Mouse (Mus musculus) hindbrain, embryonic 11.5 days (tissue): ENCODE data around the gene Snx11. TPM values are rescaled to one million over a fixed set of nuclear protein-coding genes. Genes with fewer than 3 reads are reported as not detected.

Experiments
- ATAC-seq: fragments of 200-750 bp; cut with Nextera tagmentation; 2 replicates; pipeline ENCODE4 v1.8.0; 2017; ENCODE audit warnings: mild to moderate bottlenecking, moderate TSS enrichment, moderate library complexity; ENCODE audit not compliant: low FRiP score
- DNase-seq: peaks from one replicate; pipeline ENCODE4 v3.0.0-alpha.2; 2015; ENCODE audit warnings: low spot score
- H3K27ac ChIP-seq: fragments of 300-500 bp; sonication (generic); 2 replicates; pipeline ENCODE4 v1.5.1; 2014; ENCODE audit warnings: mild to moderate bottlenecking, low read depth, low read length
- H3K27me3 ChIP-seq: fragments of 300-500 bp; sonication (generic); 2 replicates; pipeline ENCODE4 v1.6.1; 2014; ENCODE audit warnings: mild to moderate bottlenecking, low read length, moderate library complexity, mixed read lengths; ENCODE audit not compliant: control insufficient read depth, insufficient read depth
- H3K36me3 ChIP-seq: fragments of 300-500 bp; sonication (generic); 2 replicates; pipeline ENCODE4 v1.6.1; 2014; ENCODE audit warnings: mild to moderate bottlenecking, low read length, moderate library complexity, mixed read lengths; ENCODE audit not compliant: control insufficient read depth, insufficient read depth
- H3K4me1 ChIP-seq: fragments of 300-500 bp; sonication (generic); replicated peaks from 2 replicates; pipeline ENCODE4 v1.6.1; 2014; ENCODE audit warnings: low read length, mixed read lengths; ENCODE audit not compliant: control insufficient read depth, insufficient read depth
- H3K4me2 ChIP-seq: fragments of 300-500 bp; sonication (generic); replicated peaks from 2 replicates; pipeline ENCODE4 v1.6.1; 2014; ENCODE audit warnings: mild to moderate bottlenecking, low read depth, low read length
- H3K4me3 ChIP-seq: fragments of 300-500 bp; sonication (generic); 2 replicates; pipeline ENCODE4 v1.5.1; 2014; ENCODE audit warnings: low read depth, low read length
- H3K9ac ChIP-seq: fragments of 300-500 bp; sonication (generic); 2 replicates; pipeline ENCODE4 v1.6.1; 2014; ENCODE audit warnings: low read depth, low read length
- H3K9me3 ChIP-seq: fragments of 300-500 bp; sonication (generic); 2 replicates; pipeline ENCODE4 v1.6.1; 2016; ENCODE audit warnings: low read length; ENCODE audit not compliant: control insufficient read depth
- WGBS: fragments of 180-500 bp; shearing (Covaris S2); extraction: QIAGEN DNeasy Blood & Tissue Kit; methylation state at CpG from one replicate; pipeline ENCODE4 v1.1.7; 2014; 5-methylcytosine and 5-hydroxymethylcytosine counted together
- polyA plus RNA-seq: library from polyadenylated mRNA; unstranded; fragments of >200 nt; fragmentation: Nextera tagmentation; extraction: Ambion mirVana; gene quantifications from 2 replicates; pipeline ENCODE4 v1.2.1, GENCODE M21; 2014

Snx11 gene
- polyA plus RNA-seq, 1 experiment from 2014 or later = 13.8 TPM

DNA sequence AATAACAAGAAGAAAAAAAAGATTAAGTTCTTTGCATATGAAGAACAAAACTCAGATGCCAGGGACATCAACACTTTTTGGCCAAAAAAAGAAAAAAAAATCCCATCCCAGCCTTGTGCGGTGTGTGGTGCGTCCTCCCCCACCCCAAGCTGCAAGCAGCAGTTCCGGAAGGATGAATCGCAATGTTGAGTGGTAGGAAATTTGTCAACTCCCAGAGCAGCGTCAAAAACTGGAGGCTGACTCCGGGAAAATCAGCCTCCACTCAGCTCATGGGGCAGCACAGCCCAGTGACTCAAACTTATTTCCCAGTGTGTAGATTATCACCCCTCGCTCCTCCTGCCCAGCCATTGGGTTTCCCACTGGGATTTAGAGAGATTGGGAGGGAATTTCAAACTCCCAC lies 15.4 kb downstream of the Snx11 start:
- no peaks in the 10 kb centered on the region for H3K36me3 ChIP-seq
- no peak overlapping the region for H3K27ac ChIP-seq
- no peak for DNase-seq
- H3K4me1 ChIP-seq = 0 out of 2 replicates have a peak, but pooled peaks cover 4% of the 10 kb centered on the region
- no peaks in the 10 kb centered on the region for H3K9me3 ChIP-seq
- H3K4me3 ChIP-seq = no peak overlapping the region
- H3K4me2 ChIP-seq = no peak overlapping the region
- WGBS = 76% methylated on average over 7 of the region's 7 CpGs
- H3K9ac ChIP-seq = no peak overlapping the region
- ATAC-seq = no peak
- no peaks in the 10 kb centered on the region for H3K27me3 ChIP-seq

DNA sequence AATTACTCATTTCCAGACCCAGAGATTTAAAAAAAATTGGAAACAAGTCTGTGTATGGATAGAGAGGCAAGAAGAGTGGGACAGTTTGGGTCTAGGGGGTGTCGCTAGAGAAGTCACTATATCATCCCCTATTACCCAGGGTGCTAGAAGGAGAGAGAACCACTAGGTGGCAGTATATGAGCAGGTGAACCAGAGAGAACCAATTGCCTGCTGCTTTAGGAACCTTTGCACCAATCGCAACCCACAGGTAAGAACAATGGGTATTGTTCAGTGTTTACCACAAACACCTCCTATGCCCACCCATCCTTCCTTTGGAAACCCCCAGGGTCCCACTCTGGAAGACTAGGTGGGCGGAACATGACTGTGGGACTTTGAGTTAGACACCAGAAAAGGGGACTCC lies 17.3 kb downstream of the Snx11 start:
- Histone ChIP-seq H3K9ac (no peak overlapping the region), H3K9me3 (no peaks in the 10 kb centered on the region), H3K27ac (no peak overlapping the region), H3K4me2 (no peak overlapping the region), H3K4me3 (no peak overlapping the region), H3K4me1 (no peaks in the 10 kb centered on the region), H3K36me3 (no peaks in the 10 kb centered on the region), H3K27me3 (no peaks in the 10 kb centered on the region)
- DNase-seq = peak; percentile 65
- 41% methylated on average over 3 of the region's 3 CpGs for WGBS
- ATAC-seq = no peak

DNA sequence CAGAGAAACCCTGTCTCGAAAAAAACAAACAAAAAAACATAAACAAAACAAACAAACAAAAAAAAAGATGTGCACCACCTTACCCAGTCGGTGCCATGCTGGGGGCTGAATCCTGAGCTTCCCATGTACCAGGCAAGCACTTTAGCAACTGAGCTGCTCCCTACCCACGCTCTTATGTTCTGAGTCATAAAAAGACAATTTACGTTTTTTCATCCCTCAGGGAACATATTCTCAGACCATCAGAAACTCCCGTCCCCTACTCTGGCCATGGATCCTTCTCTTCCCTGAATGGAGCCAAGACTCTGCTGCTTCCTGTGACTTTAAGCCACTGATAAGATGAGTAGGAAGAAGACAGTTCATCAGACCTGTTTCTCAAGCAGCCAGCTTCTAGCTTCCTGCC lies 19.0 kb downstream of the Snx11 start:
- H3K4me3 ChIP-seq = no peak overlapping the region
- ATAC-seq (no peak), DNase-seq (no peak)
- WGBS = 83% methylated on average over 5 of the region's 5 CpGs
- H3K27ac ChIP-seq = no peak overlapping the region
- no peaks in the 10 kb centered on the region for H3K36me3 ChIP-seq
- H3K27me3 ChIP-seq = no peaks in the 10 kb centered on the region
- H3K9me3 ChIP-seq = no peaks in the 10 kb centered on the region
- H3K4me1 ChIP-seq = no peaks in the 10 kb centered on the region
- H3K9ac ChIP-seq = no peak overlapping the region
- no peak overlapping the region for H3K4me2 ChIP-seq

DNA sequence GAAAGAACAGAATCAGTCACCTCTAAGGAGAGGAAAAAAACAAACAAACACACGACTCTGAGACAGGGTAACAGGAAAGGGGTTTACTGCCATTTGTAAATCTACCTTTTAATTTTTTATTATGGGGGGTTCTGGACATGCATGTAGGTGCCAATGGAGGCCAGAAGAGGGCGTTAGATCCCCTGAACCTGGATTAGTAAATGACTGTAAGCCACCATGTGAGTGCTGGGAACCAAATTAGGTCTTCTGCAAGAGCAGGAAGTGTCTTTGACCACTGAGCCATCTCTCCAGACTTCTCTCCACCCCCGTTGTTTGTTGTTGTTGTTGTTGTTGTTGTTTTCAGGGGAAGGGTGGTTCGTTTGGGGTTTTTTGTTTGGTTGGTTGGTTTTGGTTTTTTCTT lies 19.9 kb downstream of the Snx11 start:
- H3K9me3 ChIP-seq = no peaks in the 10 kb centered on the region
- DNase-seq (no peak), ATAC-seq (no peak)
- WGBS = 71% methylated on average over 4 of the region's 4 CpGs
- H3K27me3 ChIP-seq = no peaks in the 10 kb centered on the region
- no peak overlapping the region for H3K4me2 ChIP-seq
- H3K27ac ChIP-seq = no peak overlapping the region
- H3K36me3 ChIP-seq = no peaks in the 10 kb centered on the region
- H3K4me1 ChIP-seq = no peaks in the 10 kb centered on the region
- no peak overlapping the region for H3K4me3 ChIP-seq
- no peak overlapping the region for H3K9ac ChIP-seq

DNA sequence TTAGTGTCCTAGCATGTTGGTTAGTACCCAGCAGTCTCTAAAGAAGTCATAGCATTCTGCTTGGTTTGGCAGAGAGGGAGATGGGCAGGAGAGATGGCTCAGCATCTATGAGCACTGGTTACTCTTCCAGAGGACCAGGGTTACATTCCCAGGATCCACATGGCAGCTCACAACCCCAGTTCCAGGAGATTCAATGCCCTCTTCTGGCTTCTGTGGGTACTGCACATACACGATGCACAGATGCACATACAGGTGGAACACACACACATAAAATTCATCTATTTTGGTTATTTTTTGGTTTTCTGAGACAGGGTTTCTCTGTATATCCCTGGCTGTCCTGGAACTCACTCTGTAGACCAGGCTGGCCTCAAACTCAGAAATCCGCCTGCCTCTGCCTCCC lies 22.1 kb downstream of the Snx11 start:
- Histone ChIP-seq H3K27me3 (no peaks in the 10 kb centered on the region), H3K9ac (no peak overlapping the region), H3K4me1 (no peaks in the 10 kb centered on the region), H3K36me3 (no peaks in the 10 kb centered on the region), H3K4me2 (no peak overlapping the region), H3K9me3 (no peaks in the 10 kb centered on the region), H3K4me3 (no peak overlapping the region), H3K27ac (no peak overlapping the region)
- 92% methylated on average over 2 of the region's 2 CpGs for WGBS
- ATAC-seq (no peak), DNase-seq (no peak)

DNA sequence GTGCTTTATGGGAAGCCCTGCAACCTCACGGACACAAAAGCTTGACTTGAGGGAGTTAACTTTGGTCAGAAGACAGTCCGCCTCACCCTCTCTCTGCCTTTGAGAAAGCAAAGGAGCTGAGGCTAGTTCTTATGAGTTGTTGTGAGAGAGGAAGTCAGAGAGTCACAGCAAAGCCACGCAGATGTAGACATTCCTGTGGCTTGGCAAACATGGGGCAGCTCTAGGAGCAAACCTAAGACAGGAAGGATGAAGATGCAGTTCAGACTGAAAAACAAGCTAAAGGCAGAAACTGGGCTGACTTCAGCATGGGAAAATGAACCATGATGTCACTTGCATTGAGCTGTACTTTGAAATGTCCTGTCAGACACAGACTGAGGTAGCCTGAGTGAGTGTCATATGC lies 29.8 kb downstream of the Snx11 start:
- 67% methylated on average over 3 of the region's 3 CpGs for whole genome bisulfite sequencing
- Histone ChIP-seq H3K4me3 (no peak overlapping the region), H3K4me1 (no peaks in the 10 kb centered on the region), H3K27me3 (no peaks in the 10 kb centered on the region), H3K9ac (no peak overlapping the region), H3K4me2 (no peak overlapping the region), H3K9me3 (no peaks in the 10 kb centered on the region), H3K36me3 (no peaks in the 10 kb centered on the region), H3K27ac (no peak overlapping the region)
- ATAC-seq (no peak), DNase-seq (no peak)

DNA sequence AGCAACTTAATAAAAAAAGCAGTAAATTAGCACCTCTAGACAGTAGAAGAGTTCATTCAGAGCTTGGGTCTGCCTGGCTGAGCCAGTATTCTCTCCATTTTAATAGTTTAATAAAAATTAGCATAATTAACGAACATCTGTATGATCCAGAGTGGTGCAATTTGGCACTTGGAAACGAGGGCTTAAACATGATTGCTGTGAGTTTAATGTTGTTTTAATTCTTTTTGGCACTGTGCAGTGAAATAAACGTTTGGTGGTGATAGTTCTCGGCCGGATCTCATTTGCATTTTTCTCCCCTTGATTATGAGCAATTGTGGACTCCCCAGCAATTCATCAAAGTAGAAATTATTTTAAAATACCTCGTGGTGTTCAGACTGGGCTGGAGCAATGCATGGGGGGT lies 30.7 kb downstream of the Snx11 start:
- H3K27ac ChIP-seq = no peak overlapping the region
- H3K4me3 ChIP-seq = no peak overlapping the region

DNA sequence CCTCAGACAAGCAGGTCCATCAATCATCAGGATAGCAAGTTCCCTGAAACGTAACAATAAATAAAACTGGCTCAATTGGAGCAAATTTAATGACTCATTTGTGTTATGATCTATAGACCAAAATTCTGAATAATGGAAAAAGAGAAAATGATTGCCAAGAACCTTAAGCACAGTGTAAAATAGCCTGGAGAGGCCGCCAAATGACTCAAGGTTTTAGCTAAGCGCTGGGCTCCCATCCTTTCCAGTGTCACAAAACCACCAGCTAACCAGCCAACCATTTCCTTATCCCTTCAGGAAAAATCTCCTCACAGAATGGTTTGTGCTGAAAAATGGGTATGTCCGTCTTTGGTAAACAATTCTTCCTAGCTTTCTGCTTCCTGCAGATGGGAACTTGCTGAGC lies 33.5 kb downstream of the Snx11 start:
- Histone ChIP-seq H3K27me3 (no peaks in the 10 kb centered on the region), H3K4me1 (no peaks in the 10 kb centered on the region)

More for the DNA sequence above, 30.7 kb downstream of the Snx11 start:
- WGBS = 70% methylated on average over 6 of the region's 6 CpGs
- no peaks in the 10 kb centered on the region for H3K4me1 ChIP-seq
- H3K27me3 ChIP-seq = no peaks in the 10 kb centered on the region
- no peaks in the 10 kb centered on the region for H3K36me3 ChIP-seq
- no peaks in the 10 kb centered on the region for H3K9me3 ChIP-seq
- ATAC-seq (no peak), DNase-seq (no peak)
- H3K9ac ChIP-seq = no peak overlapping the region
- H3K4me2 ChIP-seq = no peak overlapping the region

DNA sequence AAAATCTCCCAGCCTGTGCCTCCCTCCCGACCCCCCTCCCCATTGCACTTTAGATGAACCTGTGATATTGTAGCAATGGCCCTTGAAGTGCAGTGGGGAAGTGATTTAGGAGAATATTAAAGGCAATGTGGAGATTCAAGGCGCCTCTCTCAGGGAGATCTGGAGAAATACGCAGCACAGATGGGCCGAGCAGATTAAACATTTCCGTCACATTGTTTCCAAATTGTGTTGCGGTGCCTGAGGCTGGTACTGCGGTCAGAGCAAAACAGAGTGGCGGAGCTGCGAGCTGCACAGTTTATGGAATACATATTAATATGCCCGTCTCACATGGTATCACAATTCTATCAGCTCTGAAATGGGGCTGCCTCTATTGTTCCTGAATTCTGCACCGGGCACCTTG lies 34.4 kb downstream of the Snx11 start:
- no peaks in the 10 kb centered on the region for H3K4me1 ChIP-seq

More for the DNA sequence above, 33.5 kb downstream of the Snx11 start:
- WGBS = 81% methylated on average over 4 of the region's 4 CpGs
- DNase-seq = no peak
- no peak for ATAC-seq
- Histone ChIP-seq H3K9ac (no peak overlapping the region), H3K9me3 (no peaks in the 10 kb centered on the region), H3K4me3 (no peak overlapping the region), H3K4me2 (no peak overlapping the region), H3K27ac (0 out of 2 replicates have a peak overlapping the region, but pooled peaks have one; percentile 42), H3K36me3 (no peaks in the 10 kb centered on the region)

More for the DNA sequence above, 34.4 kb downstream of the Snx11 start:
- Histone ChIP-seq H3K4me2 (no peak overlapping the region), H3K9me3 (no peaks in the 10 kb centered on the region), H3K27me3 (no peaks in the 10 kb centered on the region), H3K27ac (peak overlapping the region; percentile 42), H3K36me3 (no peaks in the 10 kb centered on the region), H3K4me3 (no peak overlapping the region), H3K9ac (no peak overlapping the region)
- DNase-seq (no peak), ATAC-seq (peak; percentile 54; the same call in 1 of the 2 replicates)
- WGBS = 56% methylated on average over 11 of the region's 11 CpGs
